In genomic region chr15:31155141-31155540, GRCm38 (mm10) we compare ENCODE assay signal across 13 mouse cellular contexts.
DNase-seq lines count a peak whose midpoint lies in the region; ATAC-seq lines count a peak whose summit lies in the region.
"Had no signal": no experiment of that assay in that cellular context is flagged by ENCODE, and none has a peak within 500 bp of the region (broad histone marks: within the 10 kb centered on the region; RNA-seq: fewer than 3 reads in every experiment).

No protein-coding gene starts in this region.

- peak overlapping the region; percentile 27 for H3K4me2 ChIP-seq in kidney, embryonic 16.5 days (replicated peaks; ENCODE audit: low read depth, low read length)
- H3K4me2 ChIP-seq: liver, embryonic 15.5 days; midbrain, embryonic 11.5 days; neural tube, embryonic 12.5 days had no signal

- no peaks in the 10 kb centered on the region for H3K27me3 ChIP-seq in kidney, embryonic 16.5 days (ENCODE audit: insufficient read depth, low read length)
- H3K27me3 ChIP-seq: liver, embryonic 15.5 days; neural tube, embryonic 12.5 days had no signal

- no peaks in the 10 kb centered on the region for H3K9me3 ChIP-seq in kidney, embryonic 16.5 days (ENCODE audit: low read length)
- H3K9me3 ChIP-seq: liver, embryonic 15.5 days; neural tube, embryonic 12.5 days had no signal

- no peak for DNase-seq in kidney, adult 18-20 months
- peak; percentile 9 for DNase-seq in 3T3-L1 (ENCODE audit: low read depth, low spot score)
- DNase-seq in embryo, embryonic 10 days (ENCODE audit: low spot score), result peak; percentile 31
- peak; percentile 37 to 53 for DNase-seq in kidney, postnatal 4 days
- no peak for DNase-seq in ovary, postnatal 14 days (ENCODE audit: low spot score)
- no peak for DNase-seq in layer of hippocampus, adult 18-20 months (ENCODE audit: low spot score in 2 of 2)
- DNase-seq: adrenal gland, postnatal 10 days; cerebellum, adult 11 months had no signal

- H3K27ac ChIP-seq in kidney, embryonic 16.5 days (ENCODE audit: low read length), result no peak overlapping the region
- H3K27ac ChIP-seq: liver, embryonic 15.5 days; neural tube, embryonic 12.5 days had no signal

- WGBS in kidney, embryonic 16.5 days, result 25% methylated on average over 9 of the region's 9 CpGs

- no peak overlapping the region for H3K9ac ChIP-seq in kidney, embryonic 16.5 days (replicated peaks; ENCODE audit: low read length)
- H3K9ac ChIP-seq: liver, embryonic 15.5 days; neural tube, embryonic 12.5 days had no signal

- H3K36me3 ChIP-seq in kidney, embryonic 16.5 days (ENCODE audit: insufficient read depth, low read length), result no peaks in the 10 kb centered on the region
- H3K36me3 ChIP-seq: liver, embryonic 15.5 days; neural tube, embryonic 12.5 days had no signal

- peaks cover 3% of the 10 kb centered on the region for H3K4me1 ChIP-seq in kidney, embryonic 16.5 days (ENCODE audit: insufficient read depth, low read length)
- H3K4me1 ChIP-seq: liver, embryonic 15.5 days; neural tube, embryonic 12.5 days had no signal

- H3K4me3 ChIP-seq in kidney, embryonic 16.5 days (ENCODE audit: low read length), result no peak overlapping the region
- H3K4me3 ChIP-seq: liver, embryonic 15.5 days; neural tube, embryonic 12.5 days had no signal

- ATAC-seq in kidney, embryonic 16.5 days (ENCODE audit: low FRiP score, low TSS enrichment), result peak; percentile 74
- ATAC-seq: intestine, embryonic 16.5 days had no signal

Comparison
In these comparisons a context has a peak if more than half of its experiments do, and no peak if none do; other contexts are left out.
1. DNase-seq: peak in 3T3-L1 (single experiment), embryo, embryonic 10 days (single experiment) and kidney, postnatal 4 days (2 of 2); none in kidney, adult 18-20 months (single experiment), ovary, postnatal 14 days (single experiment) and layer of hippocampus, adult 18-20 months (0 of 2).